Mouse (Mus musculus) retina, adult 2 months (tissue): Measurements from ENCODE around the gene Gab2.
A peak's percentile ranks its signal among the peaks of the same experiment; 100 is the strongest.
"Not testable (repeated sequence)": the region's sequence is repeated elsewhere in the genome, so short reads cannot be mapped to it uniquely, and the experiment has no call there.

ENCODE experiments used
- DNase-seq: peaks from one replicate; pipeline ENCODE4 v3.0.0-alpha.2; 2012; ENCODE audit warnings: low read depth, low spot score

Gab2 gene

DNA sequence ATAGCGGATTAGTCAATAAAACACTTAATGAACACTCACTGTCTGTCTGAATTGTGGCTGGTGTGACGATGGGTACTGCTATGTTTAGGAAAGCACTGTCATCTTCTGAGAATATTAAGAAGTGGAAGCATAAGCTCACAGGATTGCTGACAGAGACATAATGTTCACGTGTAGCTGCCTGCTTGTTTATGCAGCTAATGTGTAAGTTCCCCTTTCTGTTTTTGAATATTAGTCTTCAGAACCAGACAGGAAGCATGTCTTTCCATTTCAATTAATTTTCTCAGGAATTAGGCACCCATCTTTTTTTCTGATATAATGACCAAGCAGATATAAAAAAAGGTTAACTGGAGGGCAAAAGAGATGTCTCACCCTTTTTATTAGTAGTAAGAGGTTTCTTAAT is 55.1 kb downstream of the Gab2 start:
- no peak for DNase-seq

DNA sequence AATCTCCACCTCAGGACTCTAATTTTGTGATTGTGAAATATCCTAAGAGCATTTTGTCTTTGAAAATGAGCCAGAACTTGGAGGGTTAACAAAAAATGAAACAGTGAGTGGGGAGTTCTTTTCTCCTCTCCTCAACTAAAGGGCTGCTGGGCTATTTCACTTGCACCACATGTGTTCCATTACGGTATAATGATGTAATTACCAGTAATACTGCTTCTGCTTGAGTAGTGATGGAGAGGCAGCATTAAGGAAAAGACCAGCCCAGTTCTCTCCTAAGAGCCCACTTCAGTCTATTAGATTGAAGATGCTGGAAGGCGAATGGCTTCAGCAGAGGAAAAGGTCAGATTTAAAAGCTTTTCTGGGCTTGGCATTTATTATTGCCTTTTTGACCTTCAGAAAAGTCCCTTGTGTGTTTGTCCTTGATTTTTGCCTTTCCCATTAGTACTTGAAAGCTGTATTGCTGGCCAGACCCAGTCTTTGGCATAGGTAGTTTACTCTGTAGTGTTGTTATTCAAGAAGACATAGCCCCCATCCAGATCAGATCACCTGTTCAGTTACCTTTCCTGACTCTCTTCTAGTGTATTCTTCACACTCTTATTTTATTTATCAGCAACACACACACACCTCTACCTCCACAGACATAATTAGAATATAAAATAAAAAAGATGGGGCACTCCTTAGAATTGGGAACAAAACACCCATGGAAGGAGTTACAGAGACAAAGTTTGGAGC is 69.9 kb downstream of the Gab2 start:
- DNase-seq, result no peak

DNA sequence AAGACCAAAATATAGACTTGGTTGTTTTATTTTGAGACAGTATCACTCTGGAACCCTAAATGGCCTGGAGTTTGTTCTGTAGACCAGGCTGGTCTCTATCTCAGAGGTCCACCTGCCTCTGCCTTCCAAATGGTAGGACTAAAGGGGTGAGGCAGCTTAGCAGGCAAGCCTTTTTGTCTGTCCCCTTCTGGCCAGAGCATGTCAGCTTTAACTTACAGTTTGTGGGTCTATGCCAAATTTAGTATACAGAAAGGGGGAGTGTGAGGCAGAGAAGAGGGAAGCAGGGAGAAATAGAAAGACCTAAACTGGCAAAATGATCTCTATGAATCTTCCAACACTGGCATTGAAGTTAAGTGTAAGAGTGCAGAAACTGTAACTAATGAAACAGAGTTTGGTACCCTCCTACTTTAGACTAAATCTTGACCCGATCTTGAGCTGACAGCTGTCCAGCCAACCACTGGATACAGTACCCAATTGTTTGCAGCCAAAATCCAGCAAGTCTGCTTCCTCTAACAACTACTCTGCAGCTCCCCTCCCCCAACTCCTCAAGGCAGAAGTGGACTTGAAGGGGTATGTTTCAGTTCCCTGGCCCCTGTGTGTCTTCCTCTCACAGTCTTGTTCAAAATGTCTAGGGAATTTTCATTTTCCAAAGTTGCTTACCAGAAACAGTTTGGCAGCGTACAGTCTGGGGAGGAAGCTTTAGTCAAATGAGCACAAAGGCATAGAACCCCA is 73.5 kb downstream of the Gab2 start:
- no peak for DNase-seq

DNA sequence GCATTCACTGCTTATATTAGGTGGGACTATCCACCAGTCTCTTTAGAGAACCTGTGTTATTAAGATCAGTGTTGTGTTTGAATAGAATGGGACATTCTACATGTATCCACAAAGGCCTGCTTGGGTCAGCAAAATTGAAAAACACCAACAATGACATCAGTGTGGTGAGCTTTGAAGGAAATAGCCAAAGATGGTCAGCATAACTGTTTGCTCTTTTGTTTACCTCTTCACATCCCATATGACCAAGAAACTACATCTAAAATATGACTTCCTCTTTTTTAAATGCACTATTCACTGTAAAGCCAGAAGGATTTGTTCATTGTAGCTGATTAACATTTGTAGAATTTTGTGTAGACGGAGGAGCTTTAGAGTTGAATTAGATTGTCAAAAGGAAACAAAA is 82.9 kb downstream of the Gab2 start:
- DNase-seq, result no peak

DNA sequence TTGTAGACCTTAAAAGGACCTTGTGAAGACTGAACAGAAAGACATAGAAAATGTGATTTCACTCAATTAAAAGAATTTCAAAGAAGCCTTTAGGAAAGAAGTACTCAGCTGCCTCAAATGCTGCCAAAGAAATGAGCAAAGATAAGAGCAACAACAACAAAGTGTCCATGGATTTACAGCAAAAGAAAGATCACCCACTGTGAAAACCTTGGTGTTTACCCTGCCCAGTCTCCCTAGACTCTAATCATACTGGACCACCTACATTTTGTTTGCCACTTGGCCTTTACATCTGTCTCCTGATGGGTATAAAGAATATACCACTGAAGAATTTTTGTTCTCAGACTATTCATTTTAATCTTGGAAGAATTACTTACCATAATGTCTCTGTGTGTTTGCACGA is 89.7 kb downstream of the Gab2 start:
- DNase-seq, result no peak

DNA sequence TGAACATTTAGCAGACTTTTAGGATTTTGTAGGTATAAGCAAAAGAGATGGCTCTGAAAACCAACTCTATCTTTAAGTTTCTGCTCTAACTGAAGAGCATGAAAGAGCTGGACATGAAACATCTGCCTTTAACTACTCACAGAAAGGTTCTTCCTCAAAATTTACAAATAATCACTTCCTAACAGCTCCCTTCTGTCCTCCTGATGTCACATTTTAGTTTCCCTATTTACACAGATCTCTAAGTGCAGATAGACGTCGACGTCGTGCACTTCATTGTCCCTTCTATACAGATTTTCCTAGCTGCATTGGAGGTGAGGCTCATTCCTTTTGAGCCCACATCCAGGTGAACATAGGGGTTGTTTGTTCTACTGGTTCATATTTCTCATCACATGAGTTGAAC is 90.3 kb downstream of the Gab2 start:
- no peak for DNase-seq

DNA sequence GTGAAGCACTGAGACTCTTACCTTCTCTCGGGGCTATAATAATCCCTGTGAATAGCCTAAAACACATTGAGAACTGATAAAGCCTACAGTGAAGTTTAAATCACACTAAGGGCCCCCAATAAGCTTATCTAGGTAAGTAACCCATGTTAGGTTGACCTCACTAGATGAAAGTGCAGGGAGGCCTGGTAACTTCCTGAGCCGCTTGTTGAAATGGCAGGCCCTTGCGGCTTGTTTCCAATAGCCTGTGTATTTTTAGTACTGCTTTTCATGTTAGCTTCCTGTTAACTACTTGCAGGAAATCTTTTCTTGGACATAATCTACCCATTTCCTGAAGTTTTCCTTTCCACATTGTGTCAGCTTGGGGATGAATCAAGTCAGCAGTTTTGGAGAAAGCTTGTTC is 90.7 kb downstream of the Gab2 start:
- DNase-seq, result no peak

DNA sequence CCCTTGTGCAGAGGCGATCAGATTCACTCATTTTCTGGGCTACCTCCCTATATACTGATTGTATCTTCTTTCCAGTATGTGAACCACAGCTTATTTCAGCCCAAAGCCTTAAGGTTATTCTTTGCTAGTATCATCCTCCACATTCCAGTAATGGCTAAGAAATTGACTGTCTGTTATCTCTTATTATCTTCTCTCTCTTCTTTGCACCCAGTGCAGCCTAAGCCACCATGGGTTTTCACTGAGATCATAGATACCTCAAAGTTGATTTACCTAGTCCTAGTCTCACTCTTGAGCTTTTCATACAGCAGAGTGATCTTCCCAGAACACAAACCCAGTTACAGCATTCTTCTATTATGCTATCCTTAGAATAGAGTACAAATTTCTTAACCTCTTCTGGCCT is 100.5 kb downstream of the Gab2 start:
- no peak for DNase-seq

DNA sequence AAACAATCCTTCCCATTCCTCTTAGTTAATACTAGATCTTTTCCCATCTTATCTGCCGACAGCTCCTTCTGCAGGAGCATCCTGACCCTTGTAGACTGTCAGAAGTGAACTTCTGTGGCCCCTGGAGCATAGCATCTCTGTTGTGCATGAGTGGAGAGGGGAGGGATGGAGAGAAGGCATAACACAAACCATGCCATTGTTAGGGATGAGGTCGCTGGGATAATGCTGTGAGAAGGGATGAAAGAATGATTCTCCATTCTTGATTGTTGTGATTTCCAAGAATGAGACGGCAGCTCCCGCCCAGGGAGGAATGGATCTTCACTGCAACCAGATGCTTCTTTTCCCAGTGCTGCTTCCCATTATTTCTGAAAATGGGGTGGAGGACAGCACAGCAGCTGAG is 102.0 kb downstream of the Gab2 start:
- DNase-seq, result no peak

DNA sequence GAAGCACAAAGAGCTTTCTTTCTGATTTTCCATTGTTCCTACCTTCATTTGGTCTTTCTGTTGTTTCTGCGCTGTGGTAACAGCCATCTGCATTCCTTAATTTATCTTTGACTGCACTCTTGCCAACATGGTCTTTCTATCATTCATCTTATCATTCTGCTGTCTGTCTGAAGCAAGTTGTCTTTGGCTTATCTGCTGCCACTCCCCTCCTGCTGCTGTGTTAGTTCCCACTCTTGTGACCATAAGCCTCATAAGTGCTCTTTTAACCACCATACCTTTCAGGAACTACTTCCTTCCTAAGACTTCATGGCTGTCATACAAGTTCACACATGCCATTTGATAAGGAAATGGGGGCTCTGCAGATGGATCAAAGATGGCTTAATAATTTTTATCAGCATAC is 102.6 kb downstream of the Gab2 start:
- no peak for DNase-seq

DNA sequence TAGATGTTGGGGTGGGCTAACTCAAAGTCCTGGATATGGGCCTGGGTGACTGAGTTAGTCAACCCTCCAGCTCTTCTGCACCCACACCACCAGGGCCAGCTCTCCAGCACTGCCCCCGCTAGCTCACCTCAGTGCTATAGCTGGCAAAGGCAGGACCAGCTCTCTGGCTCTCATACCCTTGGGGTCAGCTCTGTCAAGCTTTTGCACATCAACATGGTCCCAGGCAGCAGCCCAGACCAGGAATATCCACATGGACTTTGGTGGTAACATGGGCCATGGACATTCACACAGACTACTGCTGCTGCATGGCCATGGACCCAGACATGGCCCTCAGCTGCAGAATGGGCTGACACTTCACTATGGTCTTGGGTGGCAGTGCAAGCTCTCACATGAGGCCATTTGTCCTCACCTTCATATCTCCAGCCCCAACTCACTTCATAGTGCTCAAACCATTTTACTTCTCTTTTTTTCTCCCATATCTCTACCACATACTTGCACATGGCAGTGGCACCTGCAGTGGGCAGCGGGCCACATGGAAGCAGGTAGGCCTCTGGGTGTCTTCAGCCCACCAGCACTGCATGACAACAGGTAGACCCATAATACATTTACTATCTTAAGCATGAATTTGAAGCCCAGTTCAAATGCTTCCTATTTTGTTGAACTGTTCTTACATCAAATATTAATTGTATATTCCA is 106.1 kb downstream of the Gab2 start:
- no peak for DNase-seq

DNA sequence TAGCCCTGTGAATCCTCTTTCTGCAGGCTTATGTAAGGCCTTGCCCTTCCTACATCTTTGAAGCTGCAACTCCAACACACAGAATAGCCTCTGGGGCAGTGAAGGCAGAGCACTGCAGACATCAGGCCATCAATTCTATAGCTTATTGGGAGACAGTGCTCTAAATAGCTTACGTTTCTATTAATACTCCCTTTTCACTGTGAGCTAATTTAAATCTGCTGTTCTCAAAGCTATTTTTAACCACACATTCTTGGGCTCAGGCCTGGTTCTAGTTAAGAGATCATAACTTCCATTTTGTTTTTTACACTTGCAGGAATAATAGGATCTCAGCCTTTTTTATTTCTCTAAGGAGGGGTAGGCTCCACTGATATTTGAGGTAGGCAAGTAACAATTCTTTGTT is 107.7 kb downstream of the Gab2 start:
- DNase-seq, result peak; percentile 18

DNA sequence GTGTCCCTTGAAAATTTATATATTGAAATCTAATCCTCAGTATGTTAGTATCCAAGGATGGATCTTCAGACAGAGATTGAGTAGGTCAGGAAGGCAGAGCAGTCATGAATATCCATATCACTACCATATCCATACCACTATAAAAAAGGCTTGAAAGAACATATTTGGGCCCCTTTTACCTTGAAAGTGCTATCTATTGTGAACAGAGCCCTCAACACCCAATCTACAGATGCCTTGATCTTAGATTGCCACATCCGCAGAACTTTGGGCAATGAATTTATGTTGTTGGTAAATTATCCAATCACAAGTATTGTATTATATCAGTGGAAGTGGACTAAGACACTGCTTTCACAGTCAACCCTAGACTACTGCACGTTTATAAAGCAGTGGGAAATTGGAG is 122.5 kb downstream of the Gab2 start:
- no peak for DNase-seq

DNA sequence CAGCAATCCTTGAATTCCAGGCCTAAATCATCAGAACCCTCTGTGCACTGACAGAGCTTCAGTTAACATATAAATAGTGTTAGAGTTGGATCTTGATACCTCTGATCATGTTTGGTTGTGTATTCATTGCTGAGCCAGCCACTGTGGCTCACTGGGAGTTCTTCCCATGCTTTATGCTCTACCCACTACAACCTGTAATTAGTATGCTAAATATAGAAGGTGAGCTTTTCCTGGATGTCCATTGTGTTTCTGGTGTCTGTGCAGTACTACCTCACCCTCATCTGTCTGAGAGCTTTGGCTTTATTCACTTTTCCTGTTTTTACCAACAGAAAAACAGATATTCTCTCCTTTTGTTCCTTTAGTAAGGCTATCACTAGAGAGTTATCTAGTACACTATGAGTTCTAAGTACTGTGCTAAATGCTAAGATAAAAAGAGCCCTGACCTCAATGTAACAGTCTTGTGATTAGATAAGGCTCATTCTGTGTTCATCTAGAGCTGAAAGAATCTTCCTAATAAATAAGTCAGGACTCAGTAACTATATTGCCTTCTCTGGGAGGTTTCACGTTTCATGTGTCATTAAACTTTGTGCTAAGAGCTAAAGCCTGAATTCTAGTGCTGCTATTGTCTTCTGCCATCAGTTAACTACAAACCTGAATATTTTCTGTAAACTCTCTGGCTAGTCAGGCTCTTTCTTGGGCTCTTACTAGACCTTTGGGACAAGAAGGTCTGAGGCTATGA is 127.6 kb downstream of the Gab2 start:
- no peak for DNase-seq

DNA sequence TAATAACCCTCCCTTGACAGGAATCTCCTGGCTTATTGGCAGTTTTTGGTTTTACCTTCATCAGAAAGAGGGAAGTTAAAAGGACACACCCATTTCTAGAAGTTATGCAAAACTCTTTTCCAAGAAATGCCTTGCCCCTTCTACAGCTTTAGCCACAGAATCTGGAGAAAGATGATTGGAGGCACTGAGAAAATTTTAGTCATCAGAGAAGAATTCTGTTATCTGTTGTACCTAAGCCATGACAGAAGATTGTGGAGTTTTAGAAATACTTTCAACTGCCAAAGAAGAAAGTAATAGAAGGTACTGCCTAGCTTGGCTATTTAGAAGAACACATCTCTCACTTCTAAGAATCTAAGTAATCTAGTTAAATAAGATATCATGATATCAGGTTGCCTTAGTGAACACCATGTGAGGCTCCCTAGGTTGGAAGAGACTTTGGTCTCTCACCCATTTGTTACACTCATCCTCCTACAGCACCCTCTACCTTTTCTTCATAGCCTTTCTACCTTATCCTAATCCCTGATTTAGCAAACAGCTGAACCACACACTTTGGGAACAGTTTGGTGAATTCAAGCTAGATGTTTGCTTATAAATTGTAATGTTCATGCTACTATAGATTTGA is 128.8 kb downstream of the Gab2 start:
- no peak for DNase-seq

DNA sequence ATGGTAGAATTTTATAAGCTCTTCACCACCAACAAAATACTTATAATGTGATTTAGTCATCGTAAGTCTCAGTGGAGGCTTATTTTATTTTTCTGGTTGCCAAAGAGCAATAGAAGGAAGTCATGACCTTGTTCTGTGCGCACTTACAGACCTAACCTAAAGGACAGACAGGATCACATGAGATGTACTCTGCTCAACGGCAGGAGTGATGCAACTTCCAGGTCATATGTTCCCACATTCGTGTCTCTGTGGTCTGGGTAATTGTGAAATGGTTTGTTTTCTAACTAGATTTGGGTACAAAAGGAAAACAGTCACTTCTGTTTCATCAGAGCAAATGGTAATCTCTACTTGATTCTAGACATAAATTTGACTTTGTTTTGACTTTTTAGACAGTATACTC is 129.7 kb downstream of the Gab2 start:
- no peak for DNase-seq

DNA sequence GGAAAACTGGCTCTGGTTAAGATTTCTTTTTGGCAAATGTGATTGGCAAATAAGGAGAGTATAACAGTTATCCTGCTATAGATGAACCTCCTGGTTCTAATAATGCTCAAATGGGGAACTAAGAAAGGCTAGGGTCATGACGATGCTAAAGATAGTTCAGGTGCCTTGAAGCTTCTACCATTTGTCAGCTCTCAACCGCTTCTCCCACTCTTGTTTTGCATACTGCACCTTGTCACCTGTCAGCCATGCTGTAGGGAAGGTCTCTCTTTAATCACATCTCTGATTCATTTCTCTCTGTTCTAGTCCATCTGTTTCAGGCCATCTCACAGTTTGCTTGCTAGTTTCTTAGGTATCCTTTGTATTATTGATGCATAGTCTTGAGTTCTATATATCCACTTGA is 142.4 kb downstream of the Gab2 start:
- no peak for DNase-seq

DNA sequence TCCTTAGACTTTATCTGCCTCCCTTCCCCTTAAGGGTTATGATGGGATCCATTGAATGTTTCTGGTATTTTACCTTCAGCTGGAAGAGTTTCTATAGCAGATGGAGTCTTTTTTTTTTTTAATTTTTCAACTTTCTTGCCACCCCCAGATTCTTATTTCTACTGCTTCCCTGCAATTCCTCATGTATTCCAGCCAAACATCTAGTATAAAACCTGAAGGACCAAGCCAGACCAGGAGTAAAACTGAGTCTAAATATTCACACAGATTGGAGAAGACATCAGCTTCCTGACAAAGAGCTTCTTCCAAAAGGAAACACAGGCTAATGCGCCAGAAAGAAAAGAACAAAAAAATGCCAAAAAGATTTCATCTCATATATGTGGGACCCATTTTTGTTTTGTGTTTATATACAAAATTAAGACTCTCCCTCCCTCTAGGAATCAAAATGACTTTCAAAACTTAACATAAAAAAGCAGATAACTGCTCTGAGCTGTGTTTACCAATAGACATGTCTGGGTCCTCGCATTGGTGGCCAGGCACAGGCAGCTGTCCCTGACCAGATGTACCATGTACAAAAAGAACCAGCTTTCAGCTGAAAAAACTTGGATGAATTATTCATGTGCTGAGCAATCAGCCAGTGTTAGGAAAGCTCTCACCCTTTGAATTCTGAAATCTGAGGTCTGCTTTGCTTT is 164.0 kb downstream of the Gab2 start:
- no peak for DNase-seq

DNA sequence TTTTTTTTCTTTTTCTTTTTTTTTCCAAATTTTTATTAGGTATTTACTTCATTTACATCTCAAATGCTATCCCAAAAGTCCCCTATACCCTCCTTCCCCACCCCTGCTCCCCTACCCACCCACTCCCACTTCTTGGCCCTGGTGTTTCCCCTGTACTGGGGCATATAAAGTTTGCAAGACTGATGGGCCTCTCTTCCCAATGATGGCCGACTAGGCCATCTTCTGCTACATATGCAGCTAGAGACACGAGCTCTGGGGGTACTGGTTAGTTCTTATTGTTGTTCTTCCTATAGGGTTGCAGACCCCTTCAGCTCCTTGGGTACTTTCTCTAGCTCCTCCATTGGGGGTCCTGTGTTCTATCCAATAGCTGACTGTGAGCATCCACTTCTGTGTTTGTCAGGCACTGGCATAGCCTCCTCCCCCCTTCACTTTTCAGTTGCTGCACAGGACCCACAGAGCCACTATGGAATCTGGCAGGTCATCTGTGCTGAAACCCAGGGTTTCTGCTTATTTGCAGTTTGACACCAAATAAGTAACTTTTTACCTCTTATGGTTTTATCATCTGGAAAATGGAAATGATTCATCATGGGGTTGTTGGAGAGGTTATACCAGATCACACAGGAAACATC is 164.7 kb downstream of the Gab2 start:
- not testable (repeated sequence) for DNase-seq

DNA sequence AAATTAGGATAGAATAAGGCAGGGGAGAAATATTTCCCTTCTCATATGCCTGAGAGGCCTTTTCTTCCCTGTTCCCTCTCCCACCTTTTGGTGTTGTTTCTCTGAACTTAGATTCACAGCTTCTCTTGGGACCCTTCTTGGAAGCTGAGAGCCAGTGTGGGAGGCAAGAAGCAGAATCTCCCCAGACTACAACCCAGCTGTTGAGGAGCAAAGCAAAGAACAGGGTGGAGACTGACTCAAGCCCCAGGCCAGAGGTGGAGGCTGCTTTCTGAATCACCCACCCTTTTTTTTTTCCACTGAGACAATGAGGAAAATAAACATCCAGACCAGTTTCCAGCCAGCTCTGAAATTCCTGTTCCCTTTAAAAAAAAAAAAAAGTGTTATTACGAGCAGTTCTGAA is 166.3 kb downstream of the Gab2 start:
- no peak for DNase-seq

DNA sequence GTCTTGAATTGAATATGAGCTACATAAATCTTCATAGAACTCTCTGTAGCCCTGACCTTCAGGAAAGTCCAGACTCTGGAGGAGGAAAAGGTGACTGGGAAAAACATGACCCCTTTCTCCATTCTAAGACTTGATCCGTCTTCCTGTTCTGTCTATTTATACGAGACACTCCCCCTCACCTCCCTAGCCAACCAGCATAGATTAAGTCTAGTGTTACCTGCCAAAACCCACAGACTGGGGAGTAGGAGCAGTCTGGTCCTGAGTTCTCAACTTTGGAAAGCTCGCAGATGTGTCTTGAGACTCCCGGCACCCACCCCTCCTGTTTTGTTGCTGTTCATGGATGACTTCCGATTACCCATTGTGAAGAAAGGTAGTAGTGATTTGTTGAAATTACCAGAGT is 166.8 kb downstream of the Gab2 start:
- DNase-seq, result no peak
